Mouse (Mus musculus) inflammation-experienced regulatory T-cells, adult 16 weeks (primary cell): Measurements from ENCODE around the gene Rho. TPM values are rescaled to one million over a fixed set of nuclear protein-coding genes. Genes with fewer than 3 reads are reported as not detected.

Experiments
- polyA plus RNA-seq: library from polyadenylated mRNA; unstranded; fragments of 100-300 nt; shearing (Covaris generic); gene quantifications from one replicate; pipeline ENCODE4 v1.2.1, GENCODE M21; 2017

Gene Rho
- not detected for polyA plus RNA-seq

DNA sequence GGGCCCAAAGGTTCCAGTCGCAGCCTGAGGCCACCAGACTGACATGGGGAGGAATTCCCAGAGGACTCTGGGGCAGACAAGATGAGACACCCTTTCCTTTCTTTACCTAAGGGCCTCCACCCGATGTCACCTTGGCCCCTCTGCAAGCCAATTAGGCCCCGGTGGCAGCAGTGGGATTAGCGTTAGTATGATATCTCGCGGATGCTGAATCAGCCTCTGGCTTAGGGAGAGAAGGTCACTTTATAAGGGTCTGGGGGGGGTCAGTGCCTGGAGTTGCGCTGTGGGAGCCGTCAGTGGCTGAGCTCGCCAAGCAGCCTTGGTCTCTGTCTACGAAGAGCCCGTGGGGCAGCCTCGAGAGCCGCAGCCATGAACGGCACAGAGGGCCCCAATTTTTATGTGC is at the start of gene Rho:
Gene Rho (plus strand): TSS at position 110 of the 400 bp plus-strand sequence.

DNA sequence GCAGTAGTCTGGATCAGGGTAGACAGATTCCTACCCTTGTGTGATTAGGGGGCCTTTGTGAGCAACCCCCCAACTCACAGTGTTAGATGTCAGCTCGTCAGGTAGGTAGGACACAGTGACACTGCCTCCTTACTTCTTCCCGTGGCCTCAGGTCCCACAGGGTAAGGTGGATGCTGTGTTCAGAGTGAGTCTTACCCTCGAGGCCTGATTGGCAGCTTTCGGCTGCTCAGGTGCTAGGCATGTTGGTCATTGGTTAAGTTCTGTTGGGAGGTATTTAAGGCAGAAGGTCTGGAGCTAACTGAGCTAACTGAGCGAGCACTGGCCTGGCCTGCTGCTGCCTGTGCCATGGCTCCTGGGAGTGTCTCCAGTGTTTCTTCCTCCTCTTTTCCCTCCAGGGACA is 13.1 kb downstream of the Rho start, which contains the start of gene H1foo:
Gene H1foo (plus strand): TSS at position 301 of the 400 bp plus-strand sequence.

Other genes with a start within 250 kb of the Rho start
- not detected for gene Tmem40, start 169.3 kb upstream of the Rho start, polyA plus RNA-seq
- gene Cand2, start 157.2 kb upstream of the Rho start, polyA plus RNA-seq, result 12.5 TPM
- 2,697 TPM for gene Rpl32, start 123.0 kb upstream of the Rho start, polyA plus RNA-seq
- 0.24 TPM for gene Efcab12, start 93.3 kb upstream of the Rho start, polyA plus RNA-seq
- gene Mbd4, start 78.4 kb upstream of the Rho start, polyA plus RNA-seq, result 13.8 TPM
- 5.2 TPM for gene Ift122, start 78.3 kb upstream of the Rho start, polyA plus RNA-seq
- not detected for gene H1foo, start 13.2 kb downstream of the Rho start, polyA plus RNA-seq
- 3.2 TPM for gene Plxnd1, start 63.3 kb downstream of the Rho start, polyA plus RNA-seq